Mouse (Mus musculus) heart, adult 18-20 months (tissue): ENCODE results near the gene Capn13. TPM values are rescaled to one million over a fixed set of nuclear protein-coding genes. Genes with fewer than 3 reads are reported as not detected.

ENCODE experiments used
- DNase-seq, 2 experiments: peaks; one replicate each; pipeline ENCODE4 v3.0.0; 2021 to 2022; ENCODE audit warnings: mixed read lengths in 1 of 2
- long read RNA-seq, 2 experiments: library from polyadenylated mRNA; stranded (forward); transcript quantifications; one replicate each; pipeline ENCODE4 v2.0.0; 2021
- total RNA-seq, 2 experiments: library from RNA; stranded (reverse); gene quantifications; 2 replicates each; pipeline ENCODE4 v1.2.3; 2021

The Capn13 gene
- not detected for total RNA-seq
- long read RNA-seq, experiment 1: 0 reads
- long read RNA-seq, experiment 2: 0 reads

- no peak for DNase-seq
Observed at GRCm38 (mm10) chr17:73400862-73401261, at the start of gene Capn13. Gene Capn13 (minus strand): TSS chr17:73400866.

DNA sequence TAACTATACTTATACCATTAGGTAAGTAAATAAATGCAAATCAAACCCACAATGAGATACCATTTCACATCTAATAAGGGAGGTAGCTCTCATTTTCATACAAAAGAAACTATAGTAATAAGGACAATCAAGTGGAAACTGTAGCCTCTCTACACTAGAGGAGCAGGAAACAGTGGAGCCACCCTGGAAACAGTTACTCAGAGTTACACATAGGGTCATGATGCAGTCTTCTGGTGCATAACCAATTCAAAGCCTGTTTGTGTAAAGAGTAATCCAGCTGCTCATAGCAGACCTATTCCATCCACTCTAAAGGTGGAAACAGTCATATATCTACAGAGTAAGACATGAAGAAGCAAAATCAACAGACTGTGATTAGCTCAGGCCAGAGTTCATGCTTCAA lies 48.4 kb upstream of the Capn13 start:
- no peak for DNase-seq

- DNase-seq: no peak
Observed at GRCm38 (mm10) chr17:73440798-73441197, 40.1 kb upstream of the Capn13 start.

DNA sequence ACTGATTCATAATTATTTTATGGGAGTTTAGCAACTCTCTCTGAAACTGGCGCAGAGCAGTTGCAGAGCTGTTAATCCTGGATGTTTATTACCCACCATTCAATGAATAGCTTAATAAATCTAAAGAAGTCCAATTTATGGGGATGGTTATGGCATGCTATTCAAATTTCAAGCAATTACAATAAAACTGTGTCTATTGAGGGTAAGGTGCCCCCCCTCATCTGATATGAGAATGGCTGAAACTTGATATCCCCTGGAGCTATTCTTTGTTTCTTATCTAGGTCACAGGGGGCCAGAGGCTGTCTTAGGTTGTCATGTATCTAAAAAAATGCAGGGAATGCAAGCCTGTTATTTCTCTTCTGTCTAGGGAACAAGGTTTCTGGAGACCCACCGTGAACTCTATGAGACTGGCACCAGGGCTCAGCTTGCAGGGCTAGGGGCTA lies 31.9 kb upstream of the Capn13 start:
- no peak for DNase-seq

GRCm38 (mm10) chr17:73432058-73432457 lies 31.4 kb upstream of the Capn13 start:
- DNase-seq: no peak

- DNase-seq: peak; percentile 10 to 19
Observed at GRCm38 (mm10) chr17:73417382-73417781, 16.7 kb upstream of the Capn13 start.

DNA sequence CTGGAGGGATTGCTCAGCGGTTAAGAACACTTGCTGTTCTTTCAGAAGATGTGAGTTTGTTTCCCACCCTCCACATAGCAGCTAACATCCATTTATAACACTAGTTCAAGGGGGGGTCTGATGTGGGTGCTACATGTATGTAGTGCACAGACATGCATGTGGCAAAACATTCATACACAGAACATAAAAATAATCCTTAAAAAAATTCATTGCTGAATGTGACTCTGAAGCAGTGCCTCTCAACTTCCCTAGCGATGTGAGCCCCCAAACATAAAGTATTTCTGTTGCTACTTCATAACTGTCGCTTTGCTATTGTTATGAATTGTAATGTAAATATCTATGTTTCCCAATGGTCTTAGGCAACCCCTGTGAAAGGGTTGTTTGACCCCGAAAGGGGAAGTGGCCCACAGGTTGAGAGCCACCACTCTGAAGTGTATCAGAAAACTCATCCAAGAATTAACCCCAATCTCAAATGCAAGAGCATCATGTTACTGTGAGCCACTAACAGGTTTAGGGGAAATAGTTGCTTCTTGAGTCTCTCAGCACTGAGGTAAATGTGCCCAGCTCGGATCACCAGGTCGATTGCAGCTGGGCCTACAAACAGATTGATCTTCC lies 15.6 kb upstream of the Capn13 start:
- DNase-seq: no peak

DNA sequence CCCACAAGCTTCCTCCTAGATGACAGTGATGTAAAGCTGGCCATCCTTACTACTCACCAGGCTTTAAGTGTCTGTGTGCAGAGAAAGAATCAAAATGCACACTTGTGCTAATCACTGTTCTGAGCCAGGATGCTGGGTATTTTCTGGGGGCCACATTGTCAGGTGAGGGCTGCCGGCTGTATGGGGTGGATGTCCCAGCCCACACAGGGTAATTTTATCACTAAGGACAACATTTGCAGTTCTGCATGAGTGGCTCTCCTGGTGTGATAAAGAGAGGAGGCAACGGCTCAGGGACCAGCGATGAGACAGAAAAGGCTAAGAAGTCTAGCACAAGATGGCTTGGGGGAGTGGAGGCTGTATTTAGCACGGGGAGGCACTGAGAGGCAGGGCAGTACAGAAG lies 11.2 kb upstream of the Capn13 start:
- no peak for DNase-seq

GRCm38 (mm10) chr17:73401272-73401671 lies 606 bp upstream of the Capn13 start:
- no peak for DNase-seq

GRCm38 (mm10) chr17:73399136-73399535 lies 1.5 kb downstream of the Capn13 start:
- DNase-seq: no peak

DNA sequence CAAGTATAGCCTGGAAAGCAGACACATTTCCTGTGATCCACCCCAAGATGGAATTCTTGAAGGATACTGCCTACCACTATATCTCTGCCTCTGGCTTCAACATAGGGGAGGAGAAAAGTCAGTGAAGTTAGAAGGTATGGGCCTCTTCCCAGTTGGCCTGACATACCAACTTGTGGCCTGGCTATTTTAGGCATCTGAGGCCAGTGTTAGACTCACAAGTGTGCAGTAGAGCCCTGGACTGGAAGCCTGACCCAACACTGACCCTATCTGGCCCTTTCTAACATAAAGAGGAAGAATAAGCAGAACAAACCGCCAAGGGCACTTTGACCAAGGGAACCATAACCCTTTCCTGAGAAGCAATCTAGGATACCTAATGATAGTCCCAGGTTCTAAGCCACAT lies 7.3 kb downstream of the Capn13 start:
- peak; percentile 7 to 31 for DNase-seq

GRCm38 (mm10) chr17:73391771-73392170 lies 8.9 kb downstream of the Capn13 start:
- DNase-seq: peak; percentile 42 to 72

DNA sequence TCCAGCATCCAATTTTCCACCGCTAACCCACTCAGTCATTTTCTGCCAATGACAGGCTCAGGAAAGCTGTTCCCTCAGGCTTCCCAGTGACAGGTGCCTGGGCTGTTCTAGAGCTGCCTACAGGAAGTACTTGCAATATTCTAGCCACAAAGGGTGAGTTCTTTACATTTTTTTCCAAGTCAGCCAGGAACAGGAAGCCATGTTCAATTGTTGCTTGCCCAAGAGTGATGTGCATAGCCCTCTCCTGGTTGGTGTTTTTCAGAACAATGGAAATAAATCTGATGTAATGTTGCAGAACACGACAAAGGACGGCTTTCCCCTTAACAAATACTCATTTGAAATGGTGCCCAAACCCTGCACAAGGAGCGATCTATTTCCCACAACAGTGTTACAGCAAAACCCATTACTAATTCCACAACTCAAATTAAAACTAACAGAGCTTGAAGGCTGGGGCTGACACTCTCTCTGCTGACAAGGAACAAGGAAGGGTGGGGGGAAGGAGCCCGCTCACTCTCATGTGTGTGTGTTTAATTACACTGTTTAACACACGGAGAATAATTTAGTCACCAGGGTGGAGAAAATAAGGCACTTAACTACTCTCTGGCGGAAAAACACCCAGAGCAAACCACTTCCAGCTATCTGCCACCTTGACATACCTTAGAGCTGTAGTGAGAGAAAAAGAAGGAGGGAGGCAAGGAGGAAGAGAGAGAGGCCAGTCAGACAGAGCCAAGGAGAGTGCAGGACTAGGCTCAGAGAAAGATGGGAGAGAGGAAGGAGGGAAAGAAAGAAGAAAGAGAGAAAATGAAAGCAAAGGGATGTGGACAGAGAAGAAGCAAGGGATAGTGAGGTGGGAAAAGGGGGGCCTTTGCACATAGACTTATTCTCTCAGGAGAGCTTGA lies 10.2 kb downstream of the Capn13 start:
- no peak for DNase-seq

- no peak for DNase-seq
Observed at GRCm38 (mm10) chr17:73389336-73389735, 11.3 kb downstream of the Capn13 start.

DNA sequence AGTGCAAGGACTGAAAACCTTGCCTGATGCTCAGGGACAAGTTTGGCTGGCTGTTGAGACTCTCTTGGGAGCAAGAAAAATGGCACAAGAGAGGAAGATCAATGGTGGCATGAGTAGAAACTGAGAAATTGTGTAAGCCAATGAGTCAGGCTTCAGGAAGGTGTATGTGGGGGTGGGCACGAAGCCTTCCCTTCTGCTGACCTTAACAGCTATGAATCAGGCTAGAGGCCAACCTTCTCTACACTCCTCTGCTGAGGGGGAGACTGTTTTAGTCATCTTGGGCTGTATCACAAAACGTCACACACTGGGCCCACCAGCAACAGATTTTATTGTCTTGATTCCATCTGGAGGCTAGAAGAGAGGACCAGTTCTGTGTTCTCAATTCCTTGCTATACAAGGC lies 14.1 kb downstream of the Capn13 start:
- DNase-seq: no peak

DNA sequence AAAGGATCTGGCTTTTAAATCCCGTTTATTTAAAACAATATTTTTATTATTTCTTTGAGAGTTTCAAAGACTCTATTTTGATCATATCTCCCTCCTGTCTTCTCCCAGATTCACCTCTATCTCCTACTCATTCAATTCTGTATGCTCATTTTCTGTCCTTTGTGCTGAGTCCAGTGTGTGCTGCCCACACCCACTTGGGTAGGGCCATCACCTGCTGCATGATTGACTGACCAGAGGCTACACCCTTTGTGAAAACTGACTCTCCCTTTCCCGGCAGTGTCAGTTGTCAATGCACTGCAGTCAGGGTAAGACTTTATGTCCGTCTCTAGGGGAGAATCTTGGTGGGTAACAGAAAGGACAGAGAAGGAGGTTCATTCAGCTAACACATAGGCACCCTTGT lies 14.7 kb downstream of the Capn13 start:
- DNase-seq: no peak

GRCm38 (mm10) chr17:73382327-73383014 lies 18.2 kb downstream of the Capn13 start:
- no peak for DNase-seq

DNA sequence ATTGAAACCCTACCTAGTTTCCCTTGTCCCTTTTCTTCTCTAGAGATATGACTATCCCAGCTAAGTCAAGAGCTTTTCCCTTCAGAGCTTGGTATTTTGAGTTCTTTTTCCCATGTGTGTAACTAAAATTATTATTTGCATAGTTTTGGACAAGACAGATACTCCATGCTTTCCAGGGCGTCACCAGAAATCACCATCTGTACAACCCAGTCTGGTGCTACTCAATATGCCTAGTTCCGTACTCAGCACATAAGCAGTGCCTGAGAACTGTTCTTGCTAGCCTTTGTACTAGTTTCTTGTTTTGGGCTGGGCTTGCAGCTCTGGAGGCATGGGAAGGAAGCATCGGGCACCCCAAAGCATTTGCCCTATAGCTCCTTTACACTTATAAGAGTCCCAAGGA lies 19.0 kb downstream of the Capn13 start:
- no peak for DNase-seq

- DNase-seq: no peak
Observed at GRCm38 (mm10) chr17:73377778-73378484, 22.7 kb downstream of the Capn13 start.

GRCm38 (mm10) chr17:73367334-73367733 lies 33.3 kb downstream of the Capn13 start:
- no peak for DNase-seq

DNA sequence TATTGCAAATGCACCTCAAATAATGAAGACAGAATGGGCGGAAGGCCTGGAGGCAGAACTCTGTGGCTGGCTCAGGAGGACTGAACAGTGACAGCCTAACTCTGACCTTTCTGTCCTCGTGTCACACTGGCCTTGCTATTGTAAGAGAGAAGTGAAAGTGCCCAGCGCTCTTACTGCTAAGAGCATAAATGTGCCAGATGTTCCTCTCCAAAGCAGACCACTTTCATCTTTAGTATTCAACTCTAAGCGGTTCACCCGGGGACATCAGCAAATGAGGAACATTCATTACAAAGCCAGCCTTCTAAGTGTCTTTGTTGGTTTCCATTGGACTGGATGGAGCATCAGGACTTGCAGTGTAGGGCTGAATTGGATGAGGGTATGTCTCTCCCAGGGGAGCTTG lies 39.6 kb downstream of the Capn13 start:
- DNase-seq: peak in 1 of 2 experiments; percentile 28
